Mouse (Mus musculus) myocyte (in vitro differentiated cells): Measurements from ENCODE around the gene Creb3l4.

ENCODE experiments used
- CEBPB ChIP-seq: IDR thresholded peaks from 2 replicates; pipeline ENCODE4 v1.6.1; 2011; ENCODE audit warnings: mild to moderate bottlenecking, moderate library complexity; ENCODE audit not compliant: poor library complexity, insufficient read depth, severe bottlenecking
- MAX ChIP-seq: IDR thresholded peaks from one replicate; pipeline ENCODE4 v1.6.1; 2011; ENCODE audit warnings: low read depth, mild to moderate bottlenecking, control low read depth
- MYOD1 ChIP-seq, 3 experiments: IDR thresholded peaks; one replicate each; pipeline ENCODE4 v1.6.1; 2011; ENCODE audit warnings: control low read depth in 2 of 3, low read depth in 2 of 3, mild to moderate bottlenecking in 2 of 3, moderate library complexity in 1 of 3; ENCODE audit not compliant: insufficient read length in 2 of 3, control insufficient read depth in 1 of 3
- MYOG ChIP-seq, 3 experiments: IDR thresholded peaks; one replicate each; pipeline ENCODE4 v1.6.1; 2011; ENCODE audit warnings: control low read depth in 2 of 3, low read depth in 2 of 3, mild to moderate bottlenecking in 2 of 3; ENCODE audit not compliant: insufficient read length in 2 of 3, control insufficient read depth in 1 of 3, insufficient read depth in 1 of 3
- POLR2A ChIP-seq: IDR thresholded peaks from one replicate; pipeline ENCODE4 v1.6.1; 2011; ENCODE audit warnings: low read depth, mild to moderate bottlenecking, control low read depth, moderate library complexity; ENCODE audit not compliant: insufficient read length
- POLR2AphosphoS2 ChIP-seq: IDR thresholded peaks from one replicate; pipeline ENCODE4 v1.6.1; 2011; ENCODE audit warnings: low read depth, control low read depth; ENCODE audit not compliant: insufficient read length
- TCF12 ChIP-seq: IDR thresholded peaks from one replicate; pipeline ENCODE4 v1.6.1; 2011; ENCODE audit warnings: mild to moderate bottlenecking, control low read depth; ENCODE audit not compliant: poor library complexity, insufficient read depth, severe bottlenecking

- no peak for TF ChIP-seq MAX
- no peak for TF ChIP-seq POLR2A
- TF ChIP-seq CEBPB, result no peak
- TF ChIP-seq POLR2AphosphoS2, result no peak
- TF ChIP-seq MYOD1 (IDR thresholded peaks at IDR 0.05; ENCODE audit: control insufficient read depth in 1 of 3, insufficient read length in 2 of 3, low read depth in 2 of 3), result no peak
- TF ChIP-seq MYOG (IDR thresholded peaks at IDR 0.05; ENCODE audit: control insufficient read depth in 1 of 3, insufficient read depth in 1 of 3, insufficient read length in 2 of 3, low read depth in 2 of 3), result no peak
- no peak for TF ChIP-seq TCF12
Measured at GRCm38 (mm10) chr3:90278211-90278610, 34.9 kb upstream of the Creb3l4 start.
